Mouse (Mus musculus) spleen, adult 18-20 months (tissue): ENCODE data around the gene Ccdc71.

Source experiments
- DNase-seq, 2 experiments: peaks; one replicate each; pipeline ENCODE4 v3.0.0; 2022; ENCODE audit warnings: mixed read lengths in 2 of 2

Gene Ccdc71

DNA sequence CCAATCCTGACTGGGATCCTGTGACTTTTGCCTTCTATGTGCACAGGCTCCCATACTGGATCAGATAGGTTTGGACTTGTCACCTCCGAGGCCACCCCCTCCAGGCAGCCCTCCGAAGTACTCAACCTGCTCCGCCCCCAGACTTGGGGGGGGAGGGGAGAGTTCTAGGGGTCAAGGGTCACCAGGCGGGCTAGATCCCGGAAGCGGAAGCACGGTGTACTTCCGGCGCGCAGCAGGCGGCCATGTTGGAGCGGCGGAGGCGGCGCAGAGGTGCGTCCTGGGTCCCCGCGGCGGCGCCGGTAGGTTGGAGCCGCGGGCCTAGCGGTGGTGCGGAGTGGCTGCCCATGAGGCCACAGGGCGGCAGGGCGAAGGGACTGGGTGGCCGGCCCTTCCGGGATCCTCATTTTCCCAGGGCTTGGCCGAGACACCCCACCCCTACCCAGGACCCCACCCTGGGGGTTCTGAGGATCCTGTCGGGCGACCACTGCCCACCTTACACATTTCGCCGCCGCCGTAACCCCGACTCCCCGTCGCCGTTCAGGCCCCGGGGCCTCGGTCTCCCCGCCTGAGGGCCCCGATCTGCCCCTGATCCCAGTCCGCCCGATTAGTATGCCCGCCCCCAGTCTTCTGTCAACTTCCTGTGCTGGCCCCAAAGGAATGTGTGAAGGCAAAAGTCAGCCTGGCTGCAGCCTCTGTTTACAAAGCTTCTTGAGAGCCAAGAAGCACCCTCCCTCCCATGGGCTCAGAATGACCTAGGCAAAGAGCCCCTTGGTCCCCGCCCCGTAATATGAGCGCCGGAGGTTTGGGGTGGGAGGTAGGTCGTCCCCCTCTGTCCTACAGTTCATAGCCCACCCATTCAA is at the start of gene Ccdc71:
TSS of gene Ccdc71 (plus strand) at position 209 of the 860 bp plus-strand sequence.
- DNase-seq = peak; percentile 73 to 84

DNA sequence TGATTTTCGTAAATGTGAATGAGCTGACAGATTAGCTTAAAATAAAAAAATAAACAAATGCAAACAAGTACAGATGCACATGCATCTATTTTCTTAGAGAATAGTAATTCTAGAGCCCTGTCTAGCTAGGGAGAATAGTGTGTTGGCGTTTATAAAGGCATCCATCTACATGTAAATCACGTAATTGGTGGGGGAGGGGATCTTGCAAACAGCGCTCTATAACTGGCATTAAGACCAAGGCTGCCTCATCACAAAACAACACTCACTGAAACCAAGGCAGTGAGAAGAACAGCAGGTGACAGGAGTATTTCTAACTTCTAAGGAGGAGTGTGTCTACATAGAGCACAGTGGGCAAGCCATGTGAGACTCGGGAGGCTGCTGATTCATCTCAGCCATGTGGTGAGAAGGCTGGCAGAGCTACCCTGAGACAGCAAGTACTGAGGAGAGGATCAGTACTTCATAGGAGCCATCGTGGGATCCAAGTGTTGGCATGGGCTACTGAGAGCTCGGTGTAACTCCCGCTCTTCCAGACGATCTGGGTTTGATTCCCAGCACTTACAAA is 48.9 kb upstream of the Ccdc71 start:
- no peak for DNase-seq

DNA sequence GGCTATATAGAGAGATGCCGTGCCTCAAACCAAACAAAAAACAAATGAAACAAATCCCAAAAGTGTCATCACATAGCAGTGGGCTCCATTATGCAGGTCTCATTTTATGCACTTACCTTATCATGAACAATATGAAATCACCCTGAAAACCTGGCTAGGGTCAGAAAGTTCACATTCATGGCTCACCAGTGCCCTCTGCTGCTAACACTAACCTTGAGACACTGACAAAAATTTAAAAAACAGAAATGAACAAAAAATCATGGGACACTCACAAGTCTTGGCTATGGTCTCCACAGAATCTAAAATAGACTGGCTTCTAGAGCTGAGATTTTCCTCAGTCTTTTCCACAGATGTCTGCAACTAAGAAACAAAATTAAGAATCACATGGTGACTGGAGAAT is 48.1 kb upstream of the Ccdc71 start:
- DNase-seq = peak in 1 of 2 experiments; percentile 21

DNA sequence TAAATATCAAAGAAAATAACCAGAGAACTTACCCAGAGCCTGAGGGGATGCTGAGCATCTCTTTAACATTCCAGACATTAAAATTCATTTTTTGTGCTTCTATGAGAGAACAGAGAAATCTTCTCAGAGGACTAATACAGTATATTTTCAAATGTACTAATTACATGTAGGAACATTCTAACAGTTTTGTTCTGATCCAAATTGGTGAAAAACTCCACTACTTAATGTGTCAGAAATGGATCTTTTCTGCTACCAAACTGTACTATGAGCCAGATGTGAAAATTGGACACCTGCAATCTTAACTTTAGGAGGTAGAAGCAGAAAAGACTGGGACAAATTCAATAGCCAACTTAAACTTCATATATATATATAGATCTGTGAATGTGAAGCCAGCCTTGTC is 31.9 kb upstream of the Ccdc71 start, which contains the start of gene Ccdc36:
TSS of gene Ccdc36 (minus strand) at position 101 of the 400 bp plus-strand sequence.
- no peak for DNase-seq

- no peak for DNase-seq
These were observed 28.8 kb upstream of the Ccdc71 start for GRCm38 (mm10) chr9:108431431-108432067.

GRCm38 (mm10) chr9:108436182-108436581 is 24.1 kb upstream of the Ccdc71 start, which contains the start of gene BC048562:
Gene BC048562 (plus strand): TSS chr9:108436482.
- DNase-seq = no peak

DNA sequence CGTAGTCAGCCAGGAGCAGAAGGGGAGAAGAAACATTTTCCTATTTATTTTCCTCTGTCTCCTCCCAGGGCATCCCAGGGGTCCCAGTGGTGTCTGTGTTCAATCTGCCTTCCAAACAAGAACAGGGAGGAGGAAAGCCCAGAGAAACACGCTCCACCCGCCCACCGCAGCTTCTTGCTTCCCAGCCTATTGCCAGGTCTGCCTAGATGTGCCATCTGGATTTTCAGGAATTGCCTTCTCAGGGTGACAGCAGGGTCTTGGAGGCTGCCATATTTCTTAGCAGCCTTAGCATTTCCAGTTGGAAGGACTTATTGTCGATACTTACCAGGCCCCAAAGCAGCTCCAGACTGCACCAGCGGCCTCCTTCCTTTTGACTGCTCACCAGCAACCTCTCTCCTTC is 21.2 kb upstream of the Ccdc71 start:
- no peak for DNase-seq

DNA sequence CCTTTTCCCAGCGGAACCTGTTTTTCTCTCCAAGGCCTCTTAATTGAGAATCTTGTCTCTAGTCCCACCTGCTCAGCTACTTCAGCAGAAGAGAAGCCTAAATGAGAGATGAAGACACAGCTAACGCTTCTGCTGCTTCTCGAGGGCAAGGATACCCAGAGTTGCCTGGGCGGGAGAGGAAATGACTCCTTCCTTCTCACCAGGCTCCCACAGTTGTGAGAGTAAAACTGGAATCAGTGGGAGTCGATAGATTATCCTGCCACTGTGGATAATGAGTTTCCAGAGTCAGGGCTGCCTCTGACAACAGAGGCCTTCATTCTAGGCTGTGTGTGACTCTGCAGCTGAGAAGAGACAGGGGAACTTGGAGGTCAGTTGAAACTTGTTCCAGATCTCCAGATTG is 19.8 kb upstream of the Ccdc71 start:
- DNase-seq = no peak

DNA sequence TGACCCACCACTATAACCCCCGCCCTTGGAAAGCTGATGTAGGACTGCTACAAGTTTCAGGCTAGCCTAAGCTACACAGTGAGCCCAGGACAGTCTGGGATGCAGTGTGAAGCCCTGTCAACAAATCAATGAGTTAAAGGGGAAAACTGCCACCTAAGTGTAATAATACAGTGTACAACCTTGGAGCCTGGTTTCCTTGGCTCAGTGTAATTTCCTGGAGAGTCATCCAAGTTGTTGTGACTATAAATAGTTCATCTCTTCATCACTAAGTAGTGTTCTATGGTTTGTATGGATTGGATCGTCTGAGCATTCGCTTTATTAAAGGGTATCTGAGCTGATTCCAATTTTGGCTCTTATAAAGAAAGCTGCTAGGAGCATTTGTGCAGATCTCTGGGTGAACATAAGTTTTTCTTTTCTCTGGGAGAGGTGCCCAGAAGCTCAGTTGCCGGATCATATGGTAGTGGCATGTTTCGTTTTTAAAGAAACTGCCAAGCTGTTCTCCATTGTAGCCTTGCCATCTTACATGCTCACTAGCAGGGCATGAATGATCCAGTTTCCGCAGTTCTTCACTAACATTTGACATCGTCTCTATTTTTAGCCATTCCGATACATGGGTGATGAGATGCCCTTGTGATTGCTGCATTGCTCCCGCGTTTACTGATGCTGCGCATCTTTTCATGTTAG is 18.9 kb upstream of the Ccdc71 start:
- no peak for DNase-seq

DNA sequence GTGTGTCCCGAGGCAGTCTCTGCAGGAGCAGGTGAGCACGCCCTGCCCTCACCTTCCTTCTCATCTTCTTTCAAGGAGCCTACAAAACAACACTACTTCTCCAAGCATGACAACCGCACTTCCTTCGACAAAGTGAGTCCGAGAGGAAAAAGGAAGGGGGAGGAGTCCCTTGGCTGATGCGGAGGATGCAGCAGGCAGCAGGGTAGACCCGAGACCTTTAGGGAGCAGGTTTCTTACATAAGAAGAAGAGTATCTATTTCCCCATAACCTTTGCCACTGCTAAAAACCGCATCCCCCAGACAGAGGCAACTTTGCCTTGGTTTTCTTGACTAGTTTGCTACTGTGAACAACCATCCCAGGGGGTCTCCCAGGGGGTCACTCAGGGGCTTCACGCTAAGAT is 15.2 kb upstream of the Ccdc71 start:
- no peak for DNase-seq

- no peak for DNase-seq
These were observed 10.5 kb upstream of the Ccdc71 start for GRCm38 (mm10) chr9:108449860-108450259.

- no peak for DNase-seq
These were observed 9.8 kb upstream of the Ccdc71 start for GRCm38 (mm10) chr9:108450292-108451169.

DNA sequence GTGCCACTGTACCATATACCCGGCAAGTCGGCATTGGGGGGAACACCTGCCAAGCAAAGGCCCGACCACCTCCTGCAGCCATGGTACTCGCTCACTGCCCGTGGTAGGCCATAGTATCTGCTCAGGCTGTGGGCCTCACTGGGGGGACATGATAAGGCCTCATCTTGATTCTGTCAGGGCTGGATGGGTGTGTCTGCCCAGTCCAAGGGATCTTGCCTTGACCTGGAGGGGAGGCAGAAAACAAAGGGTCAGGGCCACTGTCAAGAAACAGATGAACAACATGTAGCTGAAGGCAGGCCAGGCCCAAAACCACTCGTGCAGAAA is 9.2 kb upstream of the Ccdc71 start:
- DNase-seq = no peak

GRCm38 (mm10) chr9:108451519-108452160 is 8.7 kb upstream of the Ccdc71 start:
- DNase-seq = no peak

- peak; percentile 61 to 85 for DNase-seq
These were observed 7.9 kb upstream of the Ccdc71 start for GRCm38 (mm10) chr9:108452291-108452906.

GRCm38 (mm10) chr9:108452911-108453310 is 7.4 kb upstream of the Ccdc71 start:
- DNase-seq = no peak

DNA sequence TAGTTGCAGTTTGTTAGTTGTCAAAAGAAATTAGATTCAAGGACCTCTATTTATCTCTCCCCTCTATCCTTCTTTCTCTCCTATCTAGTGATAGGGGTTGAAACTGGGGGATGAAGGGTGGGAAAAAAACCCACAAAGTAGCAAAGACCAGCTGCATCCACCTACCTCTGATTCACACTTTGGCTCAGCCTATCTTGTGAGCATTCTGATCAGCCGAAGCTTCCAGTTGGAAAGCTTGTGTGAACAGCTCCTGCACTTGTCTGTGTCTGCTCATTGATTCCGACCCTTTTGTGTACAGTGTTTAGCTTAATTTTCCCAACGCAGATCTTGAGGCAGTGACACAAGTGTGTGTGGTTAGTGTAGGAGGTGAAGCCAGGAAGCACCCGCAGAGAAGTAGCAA is 6.9 kb upstream of the Ccdc71 start:
- no peak for DNase-seq

DNA sequence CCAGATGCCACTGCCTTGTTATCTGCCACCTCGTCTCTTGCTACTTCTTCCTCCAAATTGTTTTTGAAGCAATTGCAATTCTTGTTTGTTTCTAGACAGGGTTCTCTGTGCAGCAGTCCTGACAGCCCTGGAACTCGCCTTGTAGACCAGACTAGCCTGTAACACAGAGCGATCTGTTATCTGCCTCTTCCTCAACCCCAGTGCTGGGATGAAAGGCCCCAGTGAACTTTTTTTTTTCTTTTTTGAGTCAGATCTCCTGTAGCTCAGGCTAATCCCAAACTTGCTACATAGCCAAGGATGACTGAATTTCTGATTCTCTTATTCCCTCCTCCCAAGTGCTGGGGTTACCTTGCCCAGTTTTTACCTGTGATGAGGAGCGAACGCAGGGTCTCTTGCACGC is 5.9 kb upstream of the Ccdc71 start:
- no peak for DNase-seq

DNA sequence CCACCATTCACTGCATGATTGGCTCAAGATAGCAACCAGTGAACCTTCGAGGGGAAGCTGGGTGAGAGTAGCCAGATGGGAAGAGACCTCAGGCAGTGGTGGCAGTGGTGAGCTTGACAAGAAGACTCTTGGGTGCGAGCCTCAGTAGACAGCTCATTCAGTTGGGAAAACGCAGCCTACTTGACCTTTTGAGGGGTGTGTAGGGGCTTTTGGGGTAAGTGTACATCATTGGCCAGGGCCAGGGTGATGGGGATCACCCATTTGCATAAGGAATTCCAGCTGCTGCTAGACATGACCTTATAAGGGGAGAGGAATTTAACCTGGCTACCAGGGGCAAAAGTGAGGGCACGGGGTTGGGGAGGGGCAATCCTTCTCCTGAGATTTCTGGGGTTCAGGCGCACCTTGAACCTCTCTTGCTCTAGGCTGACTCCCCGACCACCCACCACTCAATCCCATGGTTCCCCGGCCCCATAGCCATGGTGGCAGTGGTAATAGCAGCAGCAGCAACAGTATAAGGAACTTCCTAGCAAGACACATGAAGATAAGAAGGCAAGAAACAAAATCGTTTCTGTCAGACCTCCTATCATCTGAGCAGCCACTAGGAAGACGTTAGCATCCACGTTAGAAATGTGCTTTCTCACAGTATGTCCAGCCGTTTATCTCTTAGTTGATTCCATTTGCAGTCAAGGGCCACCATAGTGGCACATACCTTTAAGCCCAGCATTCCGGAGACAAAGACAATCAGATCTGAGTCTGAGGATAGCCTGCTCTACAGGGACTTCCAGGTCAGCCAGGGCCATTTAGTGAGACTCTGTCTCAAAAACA is 4.4 kb upstream of the Ccdc71 start:
- DNase-seq = no peak

- no peak for DNase-seq
These were observed 3.4 kb upstream of the Ccdc71 start for GRCm38 (mm10) chr9:108456953-108457352.
